Mouse (Mus musculus) telencephalon, adult 2 months (tissue): Measurements from ENCODE around the gene Atxn10.
"Not testable (repeated sequence)": the region's sequence is repeated elsewhere in the genome, so short reads cannot be mapped to it uniquely, and the experiment has no call there.

Source experiments
- DNase-seq: peaks from one replicate; pipeline ENCODE4 v3.0.0-alpha.2; 2011; ENCODE audit warnings: low read depth, low spot score

Gene Atxn10

DNA sequence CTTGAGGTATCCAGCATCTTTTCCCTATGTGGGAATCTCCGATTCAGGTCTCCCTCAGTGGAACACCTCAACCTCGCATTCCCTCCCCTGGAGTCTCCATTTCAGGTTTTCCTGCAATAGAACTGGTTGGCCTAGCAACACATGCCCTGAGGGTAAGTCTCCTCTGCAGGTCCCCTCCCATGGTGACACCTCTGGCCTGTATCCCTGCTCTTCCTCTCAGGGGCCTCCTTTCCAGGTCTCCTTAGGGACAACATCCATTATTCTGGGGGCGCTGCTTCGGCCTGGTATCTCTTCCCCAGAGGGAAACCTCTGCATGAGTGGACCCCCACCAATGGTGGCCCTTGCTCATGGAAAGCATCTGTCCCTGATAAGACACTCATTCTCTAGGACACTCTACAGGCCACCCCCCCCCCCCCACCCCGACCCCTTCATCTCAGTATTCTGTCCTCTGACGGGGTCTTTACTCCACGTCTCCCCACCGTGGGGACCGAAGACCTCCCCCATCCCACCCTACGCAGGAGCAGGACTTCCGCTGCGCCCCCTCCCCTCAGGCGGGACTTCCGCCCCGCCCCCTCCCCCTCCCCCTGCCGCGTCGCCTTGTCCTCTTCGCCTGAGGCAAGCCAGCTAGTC, at the start of gene Atxn10:
Gene Atxn10, plus strand, starts transcription at position 575 of the 630 bp plus-strand sequence.
- DNase-seq = no peak

- DNase-seq = no peak
These were observed 41.4 kb upstream of the Atxn10 start for GRCm38 (mm10) chr15:85294632-85295031.

DNA sequence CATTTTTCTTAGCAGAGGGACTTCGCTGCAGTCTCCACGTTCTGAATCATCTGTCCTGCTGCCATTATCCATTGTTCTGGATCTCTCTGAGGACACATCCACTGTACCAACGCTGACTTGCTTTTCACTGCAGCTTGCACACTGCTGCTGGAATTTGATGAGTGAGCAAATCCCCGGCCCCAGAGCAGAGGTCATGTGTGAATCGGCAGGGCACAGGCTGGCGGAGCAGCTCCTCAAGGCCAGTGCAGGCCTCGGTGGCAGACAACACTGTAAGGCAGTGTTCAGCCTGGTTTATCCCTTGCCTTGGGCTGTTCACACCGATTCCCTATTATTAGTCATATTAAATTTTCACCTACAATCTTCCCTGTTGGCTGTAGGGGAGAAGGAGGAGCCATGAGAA, 40.5 kb upstream of the Atxn10 start:
- DNase-seq = no peak

GRCm38 (mm10) chr15:85295977-85296376, 40.1 kb upstream of the Atxn10 start:
- no peak for DNase-seq

GRCm38 (mm10) chr15:85296538-85296937, 39.5 kb upstream of the Atxn10 start:
- no peak for DNase-seq

GRCm38 (mm10) chr15:85298167-85298781, 37.8 kb upstream of the Atxn10 start:
- no peak for DNase-seq

GRCm38 (mm10) chr15:85298946-85299345, 37.1 kb upstream of the Atxn10 start:
- no peak for DNase-seq

GRCm38 (mm10) chr15:85303241-85303640, 32.8 kb upstream of the Atxn10 start:
- DNase-seq = no peak

DNA sequence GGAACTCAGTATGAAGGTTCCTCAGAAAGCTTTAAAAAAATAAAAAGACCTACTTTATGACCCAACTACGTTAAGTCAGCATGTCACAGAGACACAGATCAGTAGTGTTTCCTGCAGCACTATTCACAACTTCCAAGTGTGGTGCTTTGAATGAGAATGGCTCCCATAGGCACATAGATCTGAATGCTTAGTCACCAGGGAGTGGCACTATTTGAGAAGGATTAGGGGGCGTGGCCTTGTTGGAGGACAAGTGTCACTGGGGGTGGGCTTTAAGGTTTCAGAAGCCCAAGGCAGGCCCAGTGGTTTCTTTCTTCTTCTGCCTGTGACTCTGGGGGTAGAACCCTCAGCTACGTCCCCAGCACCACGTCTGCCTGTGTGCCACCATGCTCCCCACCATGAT, 32.1 kb upstream of the Atxn10 start:
- DNase-seq = no peak

GRCm38 (mm10) chr15:85307061-85307660, 28.9 kb upstream of the Atxn10 start:
- no peak for DNase-seq

DNA sequence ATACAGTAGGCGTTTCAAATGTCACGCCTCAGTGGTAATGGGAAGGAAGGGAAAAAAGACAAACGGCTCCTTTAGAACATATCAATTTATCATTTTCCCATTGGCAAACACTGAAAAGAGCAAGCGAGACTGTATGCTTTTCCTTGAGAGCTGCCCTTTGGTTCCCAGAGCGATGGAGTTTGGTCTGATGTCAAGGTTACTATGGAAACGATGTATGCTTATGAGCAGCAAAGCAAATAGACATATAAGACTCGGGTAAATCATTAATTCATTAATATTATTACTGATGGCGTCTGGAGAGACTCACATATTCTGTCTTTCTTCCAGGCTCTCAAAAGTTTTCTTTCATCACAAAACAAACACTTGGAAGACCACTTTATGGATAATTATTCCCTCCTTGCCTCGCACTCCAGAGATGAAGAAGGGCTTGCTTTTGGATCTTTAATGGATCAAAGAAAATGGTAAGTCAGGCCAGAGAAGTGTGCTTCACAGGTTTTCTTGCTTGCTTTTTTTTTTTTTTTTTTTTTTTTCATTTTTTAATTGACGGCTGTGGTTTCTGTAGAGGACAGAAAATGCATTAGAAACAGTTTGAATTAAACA, 24.9 kb upstream of the Atxn10 start:
- no peak for DNase-seq

GRCm38 (mm10) chr15:85315378-85316025, 20.5 kb upstream of the Atxn10 start:
- no peak for DNase-seq

DNA sequence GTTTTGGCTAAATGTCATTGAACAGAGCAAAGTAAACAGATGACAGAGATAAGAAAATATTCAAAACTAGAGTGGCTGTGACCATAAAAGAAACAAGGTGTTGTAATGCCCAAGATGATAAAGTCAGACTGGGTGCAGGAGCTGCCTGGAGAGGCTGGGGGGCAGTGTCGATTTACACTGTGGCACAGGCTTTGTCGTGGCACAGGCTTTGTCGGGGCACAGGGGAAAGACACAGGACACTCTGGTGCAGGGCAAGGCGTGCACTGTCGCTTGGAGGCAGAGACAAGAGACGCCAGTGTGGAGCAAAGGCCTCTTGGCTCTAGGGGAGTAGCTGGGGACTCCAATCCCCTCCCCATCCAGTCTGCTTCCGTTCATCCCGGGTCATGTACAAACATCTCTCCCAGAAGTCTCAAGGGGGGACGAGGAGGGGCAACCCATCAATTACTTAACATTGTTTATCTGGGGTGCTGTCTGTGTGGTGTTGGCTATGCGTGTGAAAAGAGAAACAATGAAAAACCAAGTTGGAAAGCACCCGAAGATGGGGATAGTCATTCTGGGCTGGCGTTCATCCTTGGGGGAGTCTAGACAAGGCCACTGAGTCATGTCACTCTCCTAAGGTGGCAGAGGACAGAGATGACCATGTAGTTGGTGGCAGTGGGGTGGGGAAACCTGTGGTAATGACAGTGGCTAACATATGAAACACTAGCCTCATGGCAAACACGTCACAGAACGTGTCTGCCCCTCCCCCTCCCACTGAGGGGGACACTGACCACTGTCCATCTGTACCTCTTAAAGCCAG, 19.5 kb upstream of the Atxn10 start:
- DNase-seq = no peak

DNA sequence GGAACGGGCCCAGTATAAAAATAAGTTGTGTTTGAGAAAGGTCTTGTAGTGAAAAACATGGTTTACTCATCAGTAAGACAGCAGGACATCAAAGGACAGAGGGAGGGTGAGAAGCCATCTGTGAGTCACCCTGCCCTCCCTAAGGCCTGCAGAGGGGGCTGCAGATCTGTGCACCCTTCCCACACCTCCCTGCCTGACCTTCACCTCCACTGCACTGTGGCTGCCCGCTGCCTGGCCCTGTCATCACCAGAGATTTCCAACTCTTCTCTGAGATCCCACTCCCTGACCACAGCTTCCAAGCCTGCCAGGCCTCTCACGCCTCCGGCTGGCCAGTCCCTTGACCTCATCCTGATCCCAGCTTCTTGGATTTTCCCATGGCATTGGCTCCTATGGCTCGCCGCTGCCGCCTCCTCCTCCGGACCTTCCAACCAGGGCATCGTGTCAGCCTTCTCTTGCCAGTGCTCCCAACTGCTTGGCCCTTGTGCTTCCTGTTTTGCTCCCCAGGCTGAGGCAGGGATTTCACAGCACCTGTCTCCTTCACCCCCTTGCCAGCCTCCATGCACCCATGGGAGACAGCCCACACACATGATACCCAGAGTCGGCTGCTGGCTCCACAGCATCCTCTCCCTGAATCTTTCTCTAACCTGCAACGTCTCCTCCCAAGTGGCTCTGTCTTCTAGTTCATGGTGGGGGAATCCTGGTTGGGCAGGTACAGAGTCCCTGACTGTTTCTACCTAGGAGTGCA, 15.9 kb upstream of the Atxn10 start:
- no peak for DNase-seq

DNA sequence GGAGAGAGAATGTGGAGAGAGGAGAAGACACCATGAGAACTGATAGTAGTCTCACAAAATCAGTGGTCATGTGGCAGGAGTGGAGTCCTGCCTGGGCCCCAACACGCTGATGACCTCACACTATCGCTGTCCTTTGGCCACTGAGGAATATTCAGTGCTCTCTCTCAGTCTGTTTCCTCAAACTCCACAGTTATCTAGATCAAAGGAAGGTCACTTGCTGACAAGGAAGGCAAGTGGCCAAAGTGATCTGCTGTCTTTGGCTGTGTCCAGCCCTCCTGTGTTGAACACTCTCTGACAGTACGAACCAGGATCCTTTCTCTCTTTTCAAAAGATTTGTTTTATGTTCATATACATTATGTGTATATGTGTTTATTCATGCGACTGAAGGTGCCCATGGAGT, 12.8 kb upstream of the Atxn10 start:
- no peak for DNase-seq

DNA sequence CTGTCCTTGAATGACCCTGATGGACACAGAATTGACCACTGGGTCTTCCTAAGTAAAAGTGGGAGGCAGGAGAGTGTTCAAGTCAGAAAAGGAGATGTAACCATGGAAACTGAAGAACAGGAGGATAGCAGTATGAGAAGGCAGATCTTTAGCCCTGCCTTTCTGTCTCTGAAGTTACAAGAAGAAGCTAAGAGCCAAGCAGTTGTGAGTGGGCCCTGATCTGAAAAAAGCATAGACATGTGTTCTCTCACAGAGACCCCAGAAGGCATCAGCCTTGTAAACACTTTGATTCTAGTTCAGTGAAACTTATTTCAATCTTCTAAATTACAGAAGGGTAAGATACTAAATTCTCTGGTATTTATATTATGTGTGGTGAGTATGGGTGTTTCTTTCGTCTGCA, 11.6 kb upstream of the Atxn10 start:
- DNase-seq = no peak

DNA sequence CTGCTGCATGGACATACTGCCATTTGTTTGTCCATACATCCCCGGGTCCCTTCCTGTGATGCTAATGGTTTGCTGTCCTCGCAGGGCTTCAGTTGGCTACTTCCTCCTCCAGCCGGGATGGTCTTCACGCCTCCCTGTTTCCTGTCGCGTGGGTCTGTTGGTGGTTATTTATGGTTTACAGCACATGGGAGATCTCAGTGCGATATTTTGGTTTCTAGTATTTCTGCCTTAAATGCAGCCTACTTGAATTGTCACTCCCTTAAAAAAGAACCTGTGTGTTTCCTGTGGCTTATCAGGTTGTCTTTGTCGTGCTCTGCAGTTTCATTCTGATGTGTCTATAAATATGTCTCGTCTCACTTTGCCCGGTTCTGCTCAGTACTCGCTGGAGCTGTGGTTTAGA, 8.2 kb upstream of the Atxn10 start:
- peak; percentile 88 for DNase-seq

DNA sequence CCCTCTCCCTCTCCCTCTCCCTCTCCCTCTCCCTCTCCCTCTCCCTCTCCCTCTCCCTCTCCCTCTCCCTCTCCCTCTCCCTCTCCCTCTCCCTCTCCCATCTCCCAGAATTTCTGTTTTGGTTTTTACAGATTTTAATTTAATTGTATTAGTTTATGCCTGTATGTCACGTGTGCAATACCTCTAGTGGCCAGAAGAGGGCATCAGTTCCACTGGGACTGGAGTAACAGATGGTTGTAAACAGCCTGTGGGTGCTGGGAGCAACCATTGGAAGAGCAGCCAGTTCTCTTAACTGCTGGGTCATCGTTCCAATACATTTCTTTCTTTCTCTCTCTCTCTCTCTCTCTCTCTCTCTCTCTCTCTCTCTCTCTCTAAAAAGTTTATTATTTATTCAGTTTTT, 7.6 kb upstream of the Atxn10 start:
- not testable (repeated sequence) for DNase-seq

DNA sequence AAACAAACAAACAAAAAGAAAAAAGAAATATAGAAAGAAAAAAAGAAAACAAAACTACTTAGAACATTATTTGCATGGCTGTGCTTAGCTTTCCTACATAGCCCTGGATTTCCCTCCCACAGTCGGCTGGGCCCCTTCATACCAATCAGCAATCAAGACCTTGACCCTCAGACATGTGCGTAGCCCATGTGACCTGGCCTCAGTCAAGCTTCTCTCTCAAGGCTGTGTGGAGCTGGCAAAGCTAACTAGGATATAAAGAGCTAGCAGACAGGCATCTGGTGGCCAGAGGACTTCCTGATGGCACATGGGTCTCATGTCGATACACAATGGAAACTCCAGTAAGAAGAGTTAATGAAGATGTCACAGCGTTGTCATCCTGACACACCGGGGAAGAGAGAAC, 6.9 kb upstream of the Atxn10 start:
- DNase-seq = no peak

- DNase-seq = no peak
These were observed 6.0 kb upstream of the Atxn10 start for GRCm38 (mm10) chr15:85330024-85330423.

DNA sequence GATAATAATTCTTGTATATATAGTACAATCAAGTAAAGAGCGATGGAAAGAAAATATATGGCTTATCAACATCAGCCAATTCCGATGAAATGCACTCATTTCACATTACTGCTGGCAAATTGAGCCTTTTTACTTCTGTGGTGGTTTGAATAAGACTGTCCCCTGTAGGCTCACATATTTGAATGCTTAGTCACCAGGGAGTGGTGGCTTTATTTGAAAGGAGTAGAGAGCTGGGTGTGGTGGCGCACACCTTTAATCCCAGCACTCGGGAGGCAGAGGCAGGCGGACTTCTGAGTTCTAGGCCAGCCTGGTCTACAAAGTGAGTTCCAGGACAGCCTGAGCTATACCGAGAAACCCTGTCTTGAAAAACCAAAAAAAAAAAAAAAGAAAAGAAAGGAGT, 2.5 kb upstream of the Atxn10 start:
- not testable (repeated sequence) for DNase-seq
